Mouse (Mus musculus): ENCODE measurements around the gene Nrap. TPM values are rescaled to one million over a fixed set of nuclear protein-coding genes. Genes with fewer than 3 reads are reported as not detected.

Gene Nrap
- total RNA-seq, 1 experiment from 2014 or later: 1.1 TPM

DNA sequence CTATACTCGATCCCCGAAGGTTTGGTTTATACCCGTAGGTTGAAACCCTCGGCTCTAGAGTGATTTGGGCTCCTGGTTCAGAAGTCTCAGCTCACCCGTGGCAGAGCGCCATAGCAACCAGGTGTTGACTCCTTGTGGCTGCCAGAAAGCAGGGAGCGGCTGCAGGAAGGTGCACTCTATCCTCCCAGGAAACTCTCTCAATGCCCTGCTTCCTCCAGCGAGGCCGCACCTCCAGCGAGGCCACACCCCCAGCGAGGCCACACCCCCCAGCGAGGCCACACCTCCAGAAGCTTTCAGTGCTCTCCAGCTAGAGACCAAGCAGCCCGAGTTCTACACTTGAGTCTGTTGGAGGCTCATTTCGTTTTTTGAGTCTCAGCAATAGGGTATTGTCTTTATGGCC is 10.4 kb upstream of the Nrap start:
- peak; percentile 28 to 70; a peak in 3 of 4 replicates for ATAC-seq (replicated peaks in 1 of 2; ENCODE audit: insufficient read depth in 1 of 2, low FRiP score in 2 of 2, low TSS enrichment in 1 of 2, low read depth in 1 of 2, poor library complexity in 2 of 2, severe bottlenecking in 2 of 2)

DNA sequence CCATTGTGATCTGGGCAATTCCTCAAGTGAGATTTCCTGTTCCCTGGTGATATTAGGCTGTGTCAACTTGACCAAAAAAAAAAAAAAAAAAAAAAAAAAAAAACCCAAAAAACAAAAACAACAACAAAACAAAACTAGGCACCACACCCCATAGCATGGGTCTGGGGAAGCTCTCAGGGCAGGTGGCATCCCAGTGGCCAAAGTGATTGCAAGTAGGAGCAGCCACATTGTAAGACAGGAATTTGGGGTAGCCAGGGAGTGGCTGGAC is 8.6 kb upstream of the Nrap start:
- ATAC-seq (replicated peaks in 1 of 2; ENCODE audit: insufficient read depth in 1 of 2, low FRiP score in 2 of 2, low TSS enrichment in 1 of 2, low read depth in 1 of 2, poor library complexity in 2 of 2, severe bottlenecking in 2 of 2): no peak

DNA sequence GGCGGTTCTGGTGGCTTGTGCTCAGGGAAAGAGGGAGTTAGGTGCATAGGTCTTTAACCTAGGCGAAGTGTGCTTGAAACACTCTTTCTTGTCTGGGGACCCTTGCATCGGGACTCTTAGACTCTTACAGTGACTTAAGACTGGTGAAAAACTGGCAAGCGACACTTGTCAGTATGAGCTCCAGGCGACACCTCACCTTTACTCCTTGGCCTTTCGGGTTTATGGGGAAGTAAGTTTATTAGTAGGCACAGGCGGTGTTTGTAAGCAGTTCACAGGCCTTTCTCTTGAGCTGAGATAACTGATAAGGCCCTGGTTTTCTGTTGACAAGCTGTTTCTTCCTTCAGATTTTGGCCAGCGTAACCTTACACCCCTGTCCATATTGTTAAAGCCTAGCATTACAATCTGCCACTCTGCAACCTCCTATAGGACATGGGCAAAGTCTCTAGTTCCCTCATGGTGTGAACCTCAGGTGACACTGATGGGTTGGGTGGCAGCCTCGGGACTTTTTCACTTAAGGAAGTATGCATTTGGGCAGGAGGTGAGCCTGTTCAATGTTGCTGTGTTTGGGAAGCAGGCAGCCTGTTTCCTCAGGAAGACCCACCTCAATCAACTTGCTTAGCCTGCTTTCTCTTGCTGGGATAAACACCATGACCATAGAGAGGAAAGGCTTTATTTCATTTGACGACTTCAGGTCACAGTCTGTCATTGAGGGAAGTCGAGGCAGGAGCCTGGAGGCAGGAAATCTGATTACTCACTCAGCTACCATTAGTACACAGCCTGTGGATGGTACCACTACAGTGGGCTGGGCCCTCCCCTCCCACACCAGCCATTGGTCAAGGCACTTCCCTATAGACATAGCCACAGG is 8.1 kb upstream of the Nrap start:
- ATAC-seq (replicated peaks in 1 of 2; ENCODE audit: insufficient read depth in 1 of 2, low FRiP score in 2 of 2, low TSS enrichment in 1 of 2, low read depth in 1 of 2, poor library complexity in 2 of 2, severe bottlenecking in 2 of 2): no peak

DNA sequence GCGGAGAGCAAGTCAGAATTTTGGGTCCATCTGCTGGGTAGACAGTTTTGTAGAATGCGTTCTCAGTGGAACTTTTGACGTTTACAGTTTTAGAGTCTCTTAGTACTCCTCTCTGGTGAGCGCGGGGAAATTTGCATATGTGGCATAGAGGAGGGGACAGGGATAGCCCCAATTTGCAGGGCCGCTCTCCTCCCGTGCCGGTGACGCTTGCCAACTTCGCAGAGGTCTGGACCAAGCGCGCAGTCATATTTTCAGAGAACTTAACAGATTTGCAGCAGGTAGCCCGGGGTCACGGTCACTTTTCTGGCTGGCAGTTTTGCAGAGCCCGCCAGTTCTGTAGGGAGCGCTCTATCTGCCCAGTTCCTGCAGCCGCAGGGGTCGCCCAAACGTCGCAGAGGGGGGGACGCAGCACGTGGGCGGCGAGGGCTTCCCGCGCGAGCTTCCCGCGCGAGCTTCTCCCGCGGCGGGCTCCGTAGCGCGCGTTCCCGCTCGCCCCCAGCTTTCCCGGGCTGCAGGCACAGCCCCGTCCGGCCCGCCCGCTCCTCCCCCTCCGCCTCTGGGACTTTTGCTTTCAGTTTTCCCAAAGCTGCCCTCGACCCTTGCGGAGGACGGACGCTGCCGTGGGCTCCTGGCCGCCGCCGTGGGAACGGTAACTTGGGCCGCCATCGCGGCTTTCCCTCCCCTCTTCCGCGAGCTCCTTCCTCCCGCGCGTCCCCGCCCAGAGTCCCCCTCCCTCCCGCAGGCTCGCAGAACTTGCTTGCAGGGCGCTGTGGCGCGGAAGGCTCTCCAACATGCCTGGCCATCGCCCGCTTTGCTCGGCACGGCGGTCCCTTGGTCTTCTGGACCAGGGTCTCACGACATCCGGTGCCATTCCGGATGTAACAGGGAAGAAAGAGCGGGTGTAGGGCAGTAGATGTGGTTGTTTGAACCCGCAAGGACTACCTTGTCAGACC is 7.1 kb upstream of the Nrap start, which contains the start of gene Casp7:
Casp7 (plus strand) TSS at position 461 of the 953 bp plus-strand sequence.
- ATAC-seq (replicated peaks in 1 of 2; ENCODE audit: insufficient read depth in 1 of 2, low FRiP score in 2 of 2, low TSS enrichment in 1 of 2, low read depth in 1 of 2, poor library complexity in 2 of 2, severe bottlenecking in 2 of 2): peak; percentile 28 to 42

DNA sequence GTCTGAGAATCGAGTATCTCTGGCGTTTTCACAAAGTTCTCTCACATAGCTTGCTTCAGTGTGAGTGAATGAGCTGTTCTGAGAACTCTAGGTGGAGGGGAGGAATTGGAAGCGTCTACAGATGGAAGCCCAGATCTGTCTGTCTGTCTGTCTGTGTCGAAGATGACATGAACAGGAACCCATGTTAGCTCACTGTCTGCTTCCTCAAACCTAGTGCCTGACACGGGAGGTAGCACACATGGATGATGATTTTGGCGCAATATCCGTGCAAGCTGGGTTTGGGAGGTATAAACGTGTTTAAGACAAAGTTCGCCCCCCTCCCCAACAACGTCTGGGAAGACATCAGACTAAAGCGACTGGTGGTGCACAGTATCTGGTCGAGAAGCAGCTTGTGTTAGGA is 6.4 kb upstream of the Nrap start:
- no peak for ATAC-seq (replicated peaks in 1 of 2; ENCODE audit: insufficient read depth in 1 of 2, low FRiP score in 2 of 2, low TSS enrichment in 1 of 2, low read depth in 1 of 2, poor library complexity in 2 of 2, severe bottlenecking in 2 of 2)

DNA sequence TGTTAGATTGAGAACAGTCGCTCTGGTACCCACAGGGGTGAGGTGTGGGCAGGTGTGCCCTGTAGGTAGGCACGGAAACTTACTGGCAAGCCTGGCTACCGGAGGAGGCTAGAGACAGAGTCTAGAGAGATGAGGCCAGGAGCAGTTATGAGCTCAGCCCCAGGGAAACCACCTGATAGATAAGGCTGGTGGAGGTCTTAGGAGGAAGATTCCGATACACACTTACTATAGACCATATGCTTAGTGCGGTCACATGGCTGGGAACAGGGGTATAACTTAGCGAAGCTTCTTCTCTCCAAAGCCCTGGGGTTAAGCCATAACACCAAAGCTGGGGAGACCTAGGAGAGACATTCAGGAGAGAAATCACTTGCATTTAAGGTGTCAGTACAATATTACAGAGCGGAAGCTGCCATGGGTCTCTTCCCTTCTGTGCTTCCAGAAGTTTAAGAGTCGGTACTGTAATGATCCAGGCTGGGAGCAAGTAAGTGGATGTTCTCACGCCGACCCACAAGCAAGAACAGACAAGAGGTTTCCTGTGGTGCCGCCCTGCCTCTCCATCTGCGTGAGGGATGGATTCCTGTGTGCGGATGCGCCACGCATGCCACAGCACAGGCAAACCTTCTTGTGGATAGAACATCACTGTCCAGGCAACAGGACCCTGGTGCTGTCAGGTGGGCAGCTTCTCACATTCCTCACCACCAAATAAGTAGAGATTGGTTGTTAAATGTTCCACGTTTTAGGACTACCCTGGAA is 5.5 kb upstream of the Nrap start:
- ATAC-seq (replicated peaks in 1 of 2; ENCODE audit: insufficient read depth in 1 of 2, low FRiP score in 2 of 2, low TSS enrichment in 1 of 2, low read depth in 1 of 2, poor library complexity in 2 of 2, severe bottlenecking in 2 of 2): no peak

DNA sequence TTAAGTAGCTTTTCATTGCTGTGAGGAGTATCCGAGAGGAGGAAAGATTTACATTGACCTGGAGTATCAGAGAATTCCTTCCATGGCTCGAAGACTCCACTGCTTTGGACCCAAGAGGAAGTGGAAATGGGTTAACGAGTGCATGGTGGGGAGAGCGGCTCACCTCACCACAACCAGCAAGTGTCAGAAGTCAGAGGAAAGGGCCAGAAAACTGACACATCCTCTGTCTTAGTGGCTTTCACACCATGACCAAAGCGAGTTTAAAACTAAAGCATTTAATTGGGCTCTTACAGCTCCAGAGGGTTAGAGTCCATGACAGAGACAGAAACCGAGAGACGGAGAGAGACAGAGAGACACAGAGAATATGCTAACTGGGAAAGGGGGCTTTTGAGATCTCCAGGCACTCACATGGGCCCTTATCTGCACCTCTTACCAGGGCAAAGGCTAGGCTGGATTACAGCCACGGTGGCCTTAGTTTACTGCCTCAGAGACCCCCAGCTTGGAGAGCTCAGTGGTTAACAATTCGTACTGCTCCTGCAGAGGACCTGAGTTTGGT is 3.6 kb upstream of the Nrap start:
- ATAC-seq (replicated peaks in 1 of 2; ENCODE audit: insufficient read depth in 1 of 2, low FRiP score in 2 of 2, low TSS enrichment in 1 of 2, low read depth in 1 of 2, poor library complexity in 2 of 2, severe bottlenecking in 2 of 2): no peak

DNA sequence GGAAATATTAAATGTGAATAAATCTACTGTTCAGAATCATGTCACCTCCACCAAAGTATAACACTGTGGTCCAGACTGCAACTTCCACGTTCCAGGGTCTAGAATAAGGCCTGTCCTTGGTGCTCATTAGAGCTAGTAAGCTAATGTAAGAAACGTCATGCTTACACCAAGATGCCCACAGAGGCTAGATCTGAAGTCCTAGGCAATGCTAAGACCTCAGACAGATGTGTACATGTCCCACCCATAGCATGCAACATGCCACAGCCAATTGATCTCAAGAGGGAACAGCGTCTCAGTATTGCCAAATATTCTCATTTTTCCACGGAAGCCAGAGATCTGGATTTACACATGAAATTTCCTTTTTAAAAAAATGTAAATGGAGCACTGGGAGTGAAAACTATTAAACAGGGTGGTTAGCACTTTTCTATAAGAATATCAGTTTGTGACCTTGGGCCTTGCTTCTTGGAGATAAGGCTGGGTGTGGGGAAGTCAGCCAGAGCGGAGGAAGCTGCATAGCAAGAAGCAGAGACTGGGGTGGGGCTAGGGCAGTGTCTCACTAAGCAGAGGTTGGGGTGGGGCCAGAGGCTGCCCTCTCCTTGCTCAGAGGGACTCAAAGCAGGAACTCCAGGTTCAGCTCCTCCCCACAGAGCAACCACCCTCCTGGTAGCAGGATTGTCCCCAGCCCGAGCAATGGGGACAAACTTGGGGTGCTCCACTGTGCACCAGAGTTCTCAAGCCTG is 1.6 kb upstream of the Nrap start:
- peak; percentile 83 to 90 for ATAC-seq (replicated peaks in 1 of 2; ENCODE audit: insufficient read depth in 1 of 2, low FRiP score in 2 of 2, low TSS enrichment in 1 of 2, low read depth in 1 of 2, poor library complexity in 2 of 2, severe bottlenecking in 2 of 2)

DNA sequence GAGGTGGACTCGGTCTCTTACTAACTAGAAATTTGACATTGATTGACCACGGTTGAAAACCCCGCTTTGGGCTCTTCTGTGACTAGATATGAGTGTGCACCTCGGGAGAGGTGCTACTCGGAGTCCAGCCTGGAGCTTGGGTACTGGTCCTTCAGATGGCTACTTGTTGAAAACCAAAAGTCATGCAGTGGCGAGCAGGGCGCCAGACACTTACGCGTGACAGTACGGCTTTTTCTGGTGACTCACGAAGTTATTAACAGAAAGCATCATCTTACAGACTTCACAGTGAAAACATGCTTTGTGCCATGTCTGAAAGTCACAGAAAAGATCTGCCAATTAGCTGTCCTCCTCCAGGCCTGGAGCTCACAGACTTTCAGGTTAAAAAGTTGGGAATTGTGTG is 661 bp downstream of the Nrap start:
- no peak for ATAC-seq (replicated peaks in 1 of 2; ENCODE audit: insufficient read depth in 1 of 2, low FRiP score in 2 of 2, low TSS enrichment in 1 of 2, low read depth in 1 of 2, poor library complexity in 2 of 2, severe bottlenecking in 2 of 2)

DNA sequence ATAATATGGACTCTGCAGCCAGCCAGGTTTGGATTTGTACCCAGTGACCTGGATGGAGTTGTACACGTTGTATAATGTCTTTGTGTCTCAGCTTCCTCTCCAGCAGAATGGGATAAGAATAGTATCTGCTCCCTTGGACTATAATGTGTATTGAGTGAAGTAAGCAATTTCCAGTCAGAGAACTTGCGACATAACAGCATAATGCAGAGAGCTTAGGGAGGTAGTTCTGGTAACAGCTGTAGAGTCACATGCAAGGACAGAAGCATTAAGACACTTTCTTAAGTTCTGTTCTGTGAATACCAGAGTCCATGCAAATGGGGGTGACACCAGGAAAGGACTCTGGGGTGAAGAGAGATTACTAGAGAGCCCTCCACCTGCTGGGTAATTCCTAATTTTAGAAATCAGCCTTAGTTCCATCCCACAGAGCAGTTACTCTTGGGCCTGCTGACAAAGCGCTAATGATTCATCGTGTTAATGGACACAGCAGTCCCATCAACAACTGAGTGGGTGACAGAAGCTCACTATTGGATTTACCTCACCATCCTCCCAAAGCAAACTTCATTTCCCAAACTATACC is 2.0 kb downstream of the Nrap start:
- no peak for ATAC-seq (replicated peaks in 1 of 2; ENCODE audit: insufficient read depth in 1 of 2, low FRiP score in 2 of 2, low TSS enrichment in 1 of 2, low read depth in 1 of 2, poor library complexity in 2 of 2, severe bottlenecking in 2 of 2)

DNA sequence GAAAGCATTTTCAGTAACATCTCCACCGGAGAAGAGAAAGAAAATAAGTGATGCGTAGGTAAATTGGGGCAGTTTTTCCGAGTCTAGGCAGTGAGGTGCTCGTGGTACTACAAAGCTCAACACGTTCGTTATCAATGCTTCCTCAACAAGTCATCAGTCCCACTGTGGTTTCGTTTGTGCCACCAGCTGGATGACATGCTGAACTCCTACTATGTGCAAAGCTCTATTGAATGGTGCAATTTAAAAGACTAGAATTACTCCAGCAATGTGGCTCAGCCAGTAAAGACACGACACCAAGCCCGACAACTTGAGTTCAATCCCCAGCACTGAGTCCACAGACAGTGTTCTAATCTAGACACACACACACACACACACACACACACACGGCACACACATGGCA is 3.7 kb downstream of the Nrap start:
- no peak for ATAC-seq (replicated peaks in 1 of 2; ENCODE audit: insufficient read depth in 1 of 2, low FRiP score in 2 of 2, low TSS enrichment in 1 of 2, low read depth in 1 of 2, poor library complexity in 2 of 2, severe bottlenecking in 2 of 2)

DNA sequence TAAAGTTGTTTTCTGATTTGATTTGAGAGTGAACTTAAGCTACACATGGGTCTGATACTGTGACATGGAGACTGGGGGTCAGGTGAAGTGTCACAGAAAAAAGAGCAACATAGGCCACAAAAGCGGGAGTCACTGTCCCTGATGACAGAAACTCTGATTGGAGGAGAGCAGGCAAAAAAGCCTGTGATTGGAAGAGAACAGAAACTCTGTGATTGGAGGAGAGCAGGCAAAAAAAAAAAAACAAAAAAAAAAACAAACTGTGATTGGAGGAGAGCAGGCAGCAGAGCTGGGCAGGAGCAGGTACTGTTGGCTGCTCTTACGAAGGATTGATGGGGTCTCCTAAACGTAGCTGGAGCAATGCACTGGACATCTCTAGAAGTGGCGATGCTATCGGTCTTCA is 4.3 kb downstream of the Nrap start:
- ATAC-seq (replicated peaks in 1 of 2; ENCODE audit: insufficient read depth in 1 of 2, low FRiP score in 2 of 2, low TSS enrichment in 1 of 2, low read depth in 1 of 2, poor library complexity in 2 of 2, severe bottlenecking in 2 of 2): no peak

DNA sequence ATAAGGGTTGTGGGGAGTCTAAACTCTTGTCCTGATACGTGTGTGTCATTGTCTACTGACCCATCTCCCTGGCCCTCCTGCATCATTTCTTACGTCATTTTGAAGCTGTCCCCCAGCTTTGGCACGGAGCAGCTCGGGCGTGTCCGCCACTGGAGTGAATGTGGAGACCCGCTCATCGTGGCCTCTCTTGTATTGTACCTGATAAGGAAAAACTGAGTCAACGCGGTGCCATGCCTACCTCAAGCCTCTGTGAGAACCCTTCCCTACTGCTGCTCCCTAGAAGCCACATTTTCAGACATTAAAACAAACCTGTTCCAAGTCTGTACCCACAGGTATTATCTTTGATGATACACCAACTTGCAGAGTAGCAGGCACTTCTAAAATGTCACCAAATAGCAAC is 8.4 kb downstream of the Nrap start:
- ATAC-seq (replicated peaks in 1 of 2; ENCODE audit: insufficient read depth in 1 of 2, low FRiP score in 2 of 2, low TSS enrichment in 1 of 2, low read depth in 1 of 2, poor library complexity in 2 of 2, severe bottlenecking in 2 of 2): no peak

DNA sequence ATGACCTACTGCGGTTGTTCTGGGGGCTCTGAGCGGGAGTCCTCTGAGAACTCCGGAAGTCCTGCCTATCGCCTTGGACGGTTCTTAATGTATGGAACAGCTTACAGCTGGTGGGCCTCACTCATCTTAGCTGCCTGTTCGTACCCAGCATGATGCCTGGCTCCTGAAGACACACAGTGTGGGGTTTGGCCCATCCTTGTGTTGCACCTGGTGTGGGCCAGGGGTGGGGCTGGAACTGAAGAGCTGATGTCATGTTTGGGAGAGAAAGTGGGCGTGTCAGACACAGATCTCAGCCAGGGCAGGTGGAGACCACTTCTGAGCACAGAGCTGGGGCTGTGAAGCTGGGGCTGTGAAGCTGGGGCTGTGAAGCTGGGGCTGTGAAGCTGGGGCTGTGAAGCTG is 9.5 kb downstream of the Nrap start:
- ATAC-seq (replicated peaks in 1 of 2; ENCODE audit: insufficient read depth in 1 of 2, low FRiP score in 2 of 2, low TSS enrichment in 1 of 2, low read depth in 1 of 2, poor library complexity in 2 of 2, severe bottlenecking in 2 of 2): no peak

DNA sequence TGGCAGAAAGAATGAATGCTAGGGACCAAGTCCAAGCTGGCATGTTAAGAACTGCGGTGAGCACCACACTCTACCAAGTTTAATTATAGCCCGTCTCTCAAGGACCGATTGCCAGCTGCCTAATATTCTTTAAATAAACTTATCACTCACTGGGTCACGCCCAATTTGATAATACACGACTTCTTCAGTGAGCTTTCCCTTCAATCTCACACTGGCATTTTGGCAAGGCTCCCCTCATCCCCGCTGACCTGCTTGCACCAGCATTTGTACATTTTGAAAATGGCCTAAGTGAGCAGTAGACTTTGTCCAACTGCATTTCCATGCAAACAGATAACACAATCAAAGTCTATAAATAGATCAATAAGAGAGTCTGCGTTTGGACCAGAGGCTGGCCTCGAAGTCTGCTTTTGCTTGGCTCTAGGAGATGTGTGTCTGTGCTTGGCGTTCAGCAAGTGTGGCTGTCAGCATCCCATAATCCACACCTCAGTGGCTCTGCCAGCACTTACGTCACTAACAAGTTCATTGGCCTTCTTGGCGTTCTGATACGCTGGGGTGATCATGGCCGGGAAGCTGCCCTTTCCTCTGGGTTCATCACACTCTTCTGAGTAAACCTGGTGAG is 11.2 kb downstream of the Nrap start:
- no peak for ATAC-seq (replicated peaks in 1 of 2; ENCODE audit: insufficient read depth in 1 of 2, low FRiP score in 2 of 2, low TSS enrichment in 1 of 2, low read depth in 1 of 2, poor library complexity in 2 of 2, severe bottlenecking in 2 of 2)

DNA sequence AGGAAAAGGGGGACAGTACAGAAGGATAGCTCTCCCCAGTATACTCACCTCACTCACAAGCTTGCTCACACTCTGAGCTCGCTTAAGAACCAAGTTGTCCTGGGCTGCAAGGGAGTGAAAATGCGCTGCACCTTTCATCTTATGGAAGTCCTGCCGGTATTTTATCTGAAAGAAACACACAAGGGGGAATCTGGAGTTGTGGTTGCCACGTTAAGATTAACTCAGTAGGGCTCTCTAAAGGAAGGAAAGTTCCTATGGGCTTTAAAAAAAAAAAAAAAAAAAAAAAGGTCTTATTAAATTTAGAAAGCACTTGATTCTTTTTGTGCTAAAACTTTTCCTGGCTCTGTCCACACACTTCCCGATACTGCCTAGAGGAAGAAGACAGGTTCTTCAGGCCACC is 11.8 kb downstream of the Nrap start:
- no peak for ATAC-seq (replicated peaks in 1 of 2; ENCODE audit: insufficient read depth in 1 of 2, low FRiP score in 2 of 2, low TSS enrichment in 1 of 2, low read depth in 1 of 2, poor library complexity in 2 of 2, severe bottlenecking in 2 of 2)
